Mouse (Mus musculus) heart, embryonic 13.5 days (tissue): Measurements from ENCODE around the gene Peli1. TPM values are rescaled to one million over a fixed set of nuclear protein-coding genes. Genes with fewer than 3 reads are reported as not detected.

ENCODE experiments used
- ATAC-seq: fragments of 200-750 bp; cut with Nextera tagmentation; 2 replicates; pipeline ENCODE4 v1.8.0; 2017; ENCODE audit warnings: moderate TSS enrichment; ENCODE audit not compliant: insufficient number of reproducible peaks, low FRiP score, low TSS enrichment; ENCODE audit errors: extremely low read depth
- H3K27ac ChIP-seq: fragments of 300-500 bp; sonication (generic); replicated peaks from 2 replicates; pipeline ENCODE4 v1.5.1; 2015; ENCODE audit warnings: moderate library complexity, mild to moderate bottlenecking, inconsistent platforms
- H3K27me3 ChIP-seq: fragments of 300-500 bp; sonication (generic); replicated peaks from 2 replicates; pipeline ENCODE4 v1.6.1; 2015; ENCODE audit warnings: mild to moderate bottlenecking, inconsistent platforms
- H3K36me3 ChIP-seq: fragments of 300-500 bp; sonication (generic); 2 replicates; pipeline ENCODE4 v1.6.1; 2015; ENCODE audit warnings: mild to moderate bottlenecking, inconsistent platforms
- H3K4me1 ChIP-seq: fragments of 300-500 bp; sonication (generic); 2 replicates; pipeline ENCODE4 v1.6.1; 2015; ENCODE audit warnings: inconsistent platforms
- H3K4me2 ChIP-seq: fragments of 300-500 bp; sonication (generic); 2 replicates; pipeline ENCODE4 v1.6.1; 2015; ENCODE audit warnings: inconsistent platforms, mild to moderate bottlenecking, moderate library complexity
- H3K4me3 ChIP-seq: fragments of 300-500 bp; sonication (generic); 2 replicates; pipeline ENCODE4 v1.5.1; 2015; ENCODE audit warnings: moderate library complexity, mild to moderate bottlenecking, inconsistent platforms
- H3K9ac ChIP-seq: fragments of 300-500 bp; sonication (generic); 2 replicates; pipeline ENCODE4 v1.6.1; 2015; ENCODE audit warnings: inconsistent platforms, mild to moderate bottlenecking, moderate library complexity
- H3K9me3 ChIP-seq: fragments of 300-500 bp; sonication (generic); 2 replicates; pipeline ENCODE4 v1.6.1; 2016; ENCODE audit warnings: inconsistent platforms
- whole genome bisulfite sequencing: fragments of 180-500 bp; shearing (Covaris S2); methylation state at CpG from one replicate; pipeline ENCODE4 v1.1.7; 2015; ENCODE audit warnings: mixed read lengths; 5-methylcytosine and 5-hydroxymethylcytosine counted together
- polyA plus RNA-seq: library from polyadenylated mRNA; unstranded; fragments of >200 nt; fragmentation: Nextera tagmentation; extraction: Ambion mirVana; gene quantifications from 2 replicates; pipeline ENCODE4 v1.2.1, GENCODE M21; 2015

Gene Peli1
- polyA plus RNA-seq, 1 experiment from 2014 or later = 21.6 TPM

DNA sequence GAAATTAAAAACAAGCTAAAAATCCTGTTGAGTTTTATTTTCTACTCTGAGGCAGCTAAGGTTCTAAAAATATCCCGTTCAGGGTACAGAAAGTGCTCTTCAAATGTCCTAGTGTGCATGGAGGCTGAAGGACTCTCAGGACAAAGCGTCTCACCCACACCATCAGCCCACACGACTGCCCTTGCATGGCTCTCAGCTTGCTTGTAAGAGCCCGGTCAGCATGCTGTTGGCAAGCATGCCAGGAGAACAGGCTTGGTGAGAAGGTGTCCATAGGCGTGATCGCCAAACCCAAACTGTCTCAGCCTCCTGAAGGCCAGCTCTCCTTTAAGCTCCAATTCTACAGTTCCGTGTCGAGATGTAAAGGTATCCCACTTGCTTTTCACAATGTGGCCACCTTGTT lies 29.7 kb upstream of the Peli1 start:
- WGBS = 59% methylated on average over 8 of the region's 8 CpGs
- ATAC-seq = no peak
- H3K27ac ChIP-seq = peak overlapping the region; percentile 60

DNA sequence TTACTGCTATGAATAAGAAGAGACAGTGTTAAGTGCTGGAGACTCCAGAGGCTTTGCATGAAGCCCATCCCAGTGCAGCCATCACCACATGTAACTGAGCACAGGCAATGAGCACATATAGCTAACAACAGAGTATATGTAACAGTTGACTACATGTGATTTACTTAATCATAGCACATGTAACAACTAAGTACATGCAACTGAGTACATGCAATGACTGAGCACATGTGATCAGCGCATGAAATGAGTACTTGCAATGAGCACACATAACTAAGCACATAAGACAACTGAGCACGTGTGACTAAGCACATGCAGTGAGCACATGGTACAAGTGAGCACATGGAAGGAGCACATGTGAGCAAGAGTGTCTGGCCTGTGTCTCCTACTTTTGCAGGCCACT lies 29.0 kb upstream of the Peli1 start:
- Histone ChIP-seq H3K4me3 (no peak overlapping the region), H3K27ac (no peak overlapping the region), H3K9ac (no peak overlapping the region), H3K27me3 (no peaks in the 10 kb centered on the region), H3K9me3 (no peaks in the 10 kb centered on the region), H3K4me2 (no peak overlapping the region), H3K36me3 (no peaks in the 10 kb centered on the region), H3K4me1 (peaks cover 15% of the 10 kb centered on the region)
- WGBS = 90% methylated on average over 2 of the region's 2 CpGs
- ATAC-seq = no peak

More for the DNA sequence above, 29.7 kb upstream of the Peli1 start:
- Histone ChIP-seq H3K9me3 (no peaks in the 10 kb centered on the region), H3K4me2 (no peak overlapping the region), H3K4me1 (peaks cover 15% of the 10 kb centered on the region), H3K27me3 (no peaks in the 10 kb centered on the region), H3K9ac (no peak overlapping the region), H3K36me3 (no peaks in the 10 kb centered on the region), H3K4me3 (no peak overlapping the region)

DNA sequence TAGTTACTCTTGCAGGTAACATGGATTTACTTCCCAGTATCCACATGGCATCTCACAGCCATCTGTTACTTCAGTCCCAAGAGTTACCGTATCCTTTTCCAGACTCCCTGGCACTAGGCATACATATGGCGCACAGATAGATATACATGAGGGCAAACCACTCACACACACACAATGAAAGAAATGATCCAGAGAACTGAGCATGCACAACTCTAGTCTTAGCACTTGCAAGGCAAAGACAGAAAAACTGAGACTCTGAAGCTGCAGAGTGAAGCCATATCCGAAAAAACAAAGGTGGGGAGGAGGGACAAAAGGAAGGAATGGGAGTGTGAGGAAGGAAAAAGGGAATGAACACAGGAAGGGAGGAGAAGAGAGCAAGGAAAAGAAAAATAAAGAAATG lies 27.8 kb upstream of the Peli1 start:
- Histone ChIP-seq H3K9ac (no peak overlapping the region), H3K4me1 (peaks cover 12% of the 10 kb centered on the region), H3K27me3 (no peaks in the 10 kb centered on the region), H3K4me3 (no peak overlapping the region), H3K9me3 (no peaks in the 10 kb centered on the region), H3K4me2 (no peak overlapping the region), H3K27ac (no peak overlapping the region), H3K36me3 (no peaks in the 10 kb centered on the region)
- no peak for ATAC-seq
- 80% methylated on average over 3 of the region's 3 CpGs for WGBS

DNA sequence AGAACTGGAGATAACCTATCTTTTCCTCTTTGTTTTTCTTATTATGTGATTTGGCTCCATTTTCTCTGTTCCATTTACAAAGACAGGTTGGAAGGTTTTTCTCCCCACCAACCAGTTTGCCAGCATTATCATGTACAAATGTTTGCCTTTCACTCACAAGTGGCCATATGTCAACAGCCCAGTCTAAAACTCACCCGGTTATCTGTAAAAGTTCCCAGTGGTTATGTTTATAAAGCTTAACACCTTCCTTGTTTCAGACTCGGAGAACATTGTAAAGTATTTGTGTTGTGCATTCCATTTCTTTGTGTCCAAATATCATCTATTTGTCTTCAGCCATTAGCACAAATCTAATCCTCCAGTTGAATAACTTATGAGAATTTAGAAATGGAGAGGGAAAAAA lies 11.7 kb upstream of the Peli1 start:
- H3K36me3 ChIP-seq = no peaks in the 10 kb centered on the region
- ATAC-seq = no peak
- no peak overlapping the region for H3K4me3 ChIP-seq
- H3K4me1 ChIP-seq = peaks cover 30% of the 10 kb centered on the region
- H3K27me3 ChIP-seq = peaks cover 9% of the 10 kb centered on the region; the same call in 1 of the 2 replicates
- H3K27ac ChIP-seq = no peak overlapping the region
- peak overlapping the region; percentile 18; the same call in 1 of the 2 replicates for H3K4me2 ChIP-seq
- 13% methylated on average over 2 of the region's 2 CpGs for WGBS
- no peaks in the 10 kb centered on the region for H3K9me3 ChIP-seq
- H3K9ac ChIP-seq = no peak overlapping the region

DNA sequence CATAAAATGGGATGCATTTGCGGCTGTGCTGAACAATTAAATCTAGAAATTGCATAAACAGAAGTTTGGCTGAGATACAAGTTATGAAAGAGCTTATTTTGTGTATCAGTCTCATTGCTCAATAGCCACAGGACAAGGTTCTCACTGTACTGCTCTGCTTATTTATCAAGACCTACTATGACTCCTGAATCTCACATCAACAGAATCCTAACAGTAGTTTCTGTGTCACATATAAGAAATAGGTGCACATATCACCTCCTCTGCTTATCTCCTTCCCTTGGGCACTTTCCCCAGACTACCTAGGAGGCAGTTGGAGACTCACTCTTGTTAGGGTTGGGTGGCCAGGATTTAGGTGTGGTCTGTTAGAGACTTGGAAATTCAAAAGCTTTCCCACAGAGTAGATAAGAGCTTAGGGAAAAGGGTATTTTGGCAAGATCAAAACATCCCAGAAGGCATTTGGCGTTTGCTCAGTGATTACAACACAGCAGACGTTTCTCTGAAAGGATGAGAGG lies 11.2 kb upstream of the Peli1 start:
- H3K27me3 ChIP-seq = peaks cover 9% of the 10 kb centered on the region; the same call in 1 of the 2 replicates
- no peak overlapping the region for H3K27ac ChIP-seq
- H3K4me2 ChIP-seq = peak overlapping the region; percentile 18; the same call in 1 of the 2 replicates
- no peaks in the 10 kb centered on the region for H3K9me3 ChIP-seq
- ATAC-seq = no peak
- H3K4me1 ChIP-seq = peaks cover 30% of the 10 kb centered on the region
- H3K36me3 ChIP-seq = no peaks in the 10 kb centered on the region
- no peak overlapping the region for H3K9ac ChIP-seq
- WGBS = 26% methylated on average over 3 of the region's 3 CpGs
- H3K4me3 ChIP-seq = no peak overlapping the region

DNA sequence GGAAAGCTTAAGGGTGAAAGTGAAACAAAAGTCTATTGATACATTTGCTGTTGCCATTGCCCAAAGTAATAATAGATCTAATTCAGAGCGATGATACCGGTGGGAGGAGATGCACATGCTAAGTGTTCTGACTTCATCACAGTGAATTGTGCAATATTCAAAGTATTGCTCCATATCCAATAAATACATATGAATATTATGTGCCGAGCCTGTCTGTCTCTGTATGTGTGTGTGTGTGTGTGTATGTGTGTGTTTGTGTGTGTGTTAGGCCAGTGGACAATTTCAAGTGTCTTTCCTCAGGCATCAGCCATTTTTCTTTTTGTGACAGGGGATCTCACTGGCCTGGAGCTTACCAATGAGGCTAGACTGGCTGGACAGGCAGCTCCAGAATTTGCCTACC lies 9.9 kb upstream of the Peli1 start:
- no peak overlapping the region for H3K4me3 ChIP-seq
- no peak for ATAC-seq
- peaks cover 37% of the 10 kb centered on the region for H3K4me1 ChIP-seq
- no peak overlapping the region for H3K9ac ChIP-seq
- no peaks in the 10 kb centered on the region for H3K36me3 ChIP-seq
- peaks cover under 1% of the 10 kb centered on the region; the same call in 1 of the 2 replicates for H3K27me3 ChIP-seq
- WGBS = 82% methylated on average over 3 of the region's 3 CpGs
- H3K27ac ChIP-seq = no peak overlapping the region
- H3K4me2 ChIP-seq = no peak overlapping the region
- no peaks in the 10 kb centered on the region for H3K9me3 ChIP-seq

DNA sequence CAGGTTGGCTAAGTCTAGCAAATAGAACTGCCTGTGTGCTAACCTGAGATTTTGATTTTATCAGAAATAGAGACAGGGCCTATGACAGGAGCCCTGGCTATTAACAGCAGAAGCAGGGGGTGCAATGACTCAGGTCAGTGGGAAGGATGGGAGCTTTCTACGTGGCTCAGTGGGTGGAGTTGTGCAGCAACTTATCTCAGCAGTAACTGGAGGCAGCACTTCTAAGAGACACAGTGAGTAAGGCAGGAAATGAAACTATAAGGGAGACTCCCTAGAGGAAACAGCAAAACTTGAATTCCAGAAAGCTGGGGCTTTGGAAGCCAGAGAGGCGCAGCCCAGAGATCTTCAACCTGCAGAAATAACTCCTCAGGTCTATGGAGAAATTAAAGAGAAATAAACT lies 8.4 kb upstream of the Peli1 start:
- H3K27me3 ChIP-seq = no peaks in the 10 kb centered on the region
- H3K4me3 ChIP-seq = no peak overlapping the region
- peaks cover 37% of the 10 kb centered on the region for H3K4me1 ChIP-seq
- H3K36me3 ChIP-seq = no peaks in the 10 kb centered on the region
- H3K9ac ChIP-seq = no peak overlapping the region
- no peaks in the 10 kb centered on the region for H3K9me3 ChIP-seq
- no peak overlapping the region for H3K4me2 ChIP-seq
- WGBS = 24% methylated on average over 2 of the region's 2 CpGs
- H3K27ac ChIP-seq = peak overlapping the region; percentile 9; the same call in 1 of the 2 replicates
- ATAC-seq = no peak

DNA sequence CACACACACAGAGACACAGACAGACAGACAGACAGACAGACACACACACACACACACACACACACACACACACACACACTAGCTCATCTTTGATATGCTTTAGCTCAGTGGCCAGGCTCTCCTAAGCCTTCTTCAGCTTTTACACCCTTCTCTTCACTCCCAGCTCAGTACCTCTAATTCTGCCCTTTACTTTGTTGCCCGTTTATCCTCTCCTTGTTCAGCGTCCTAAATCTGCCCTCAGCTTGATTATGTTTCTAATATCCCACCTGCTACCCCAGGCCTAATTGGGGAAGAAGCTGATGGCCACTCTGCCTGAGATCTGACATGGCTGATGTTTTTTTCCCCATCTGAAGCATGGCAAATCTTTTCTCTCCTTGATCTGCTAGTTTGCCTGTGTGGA lies 2.7 kb upstream of the Peli1 start:
- H3K9me3 ChIP-seq = no peaks in the 10 kb centered on the region
- H3K27me3 ChIP-seq = no peaks in the 10 kb centered on the region
- no peak overlapping the region for H3K4me2 ChIP-seq
- no peak for ATAC-seq
- 57% methylated on average over 2 of the region's 2 CpGs for WGBS
- H3K4me1 ChIP-seq = peaks cover 11% of the 10 kb centered on the region
- no peak overlapping the region for H3K27ac ChIP-seq
- no peaks in the 10 kb centered on the region for H3K36me3 ChIP-seq
- no peak overlapping the region for H3K4me3 ChIP-seq
- no peak overlapping the region for H3K9ac ChIP-seq

DNA sequence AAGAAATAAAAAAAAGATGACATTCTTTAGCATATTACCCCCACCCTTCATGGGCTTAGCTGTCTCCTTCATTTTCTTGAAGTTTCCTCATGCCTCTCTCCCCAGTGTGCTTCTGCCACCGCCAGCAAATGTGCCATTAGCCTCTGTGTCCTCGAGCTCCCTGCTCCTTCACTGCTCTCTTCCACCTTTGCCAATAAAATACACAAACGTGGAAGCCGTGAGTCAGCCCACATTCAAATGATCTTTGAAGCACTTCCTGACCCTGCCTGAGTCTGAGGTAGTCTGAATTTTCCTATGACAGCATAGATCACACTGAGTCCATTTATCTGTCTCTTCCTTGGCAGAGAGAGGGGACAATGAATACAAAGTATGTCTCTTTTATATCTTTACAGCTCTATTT lies 1.5 kb upstream of the Peli1 start:
- Histone ChIP-seq H3K9me3 (no peaks in the 10 kb centered on the region), H3K27ac (no peak overlapping the region)
- WGBS = 53% methylated on average over 4 of the region's 4 CpGs

DNA sequence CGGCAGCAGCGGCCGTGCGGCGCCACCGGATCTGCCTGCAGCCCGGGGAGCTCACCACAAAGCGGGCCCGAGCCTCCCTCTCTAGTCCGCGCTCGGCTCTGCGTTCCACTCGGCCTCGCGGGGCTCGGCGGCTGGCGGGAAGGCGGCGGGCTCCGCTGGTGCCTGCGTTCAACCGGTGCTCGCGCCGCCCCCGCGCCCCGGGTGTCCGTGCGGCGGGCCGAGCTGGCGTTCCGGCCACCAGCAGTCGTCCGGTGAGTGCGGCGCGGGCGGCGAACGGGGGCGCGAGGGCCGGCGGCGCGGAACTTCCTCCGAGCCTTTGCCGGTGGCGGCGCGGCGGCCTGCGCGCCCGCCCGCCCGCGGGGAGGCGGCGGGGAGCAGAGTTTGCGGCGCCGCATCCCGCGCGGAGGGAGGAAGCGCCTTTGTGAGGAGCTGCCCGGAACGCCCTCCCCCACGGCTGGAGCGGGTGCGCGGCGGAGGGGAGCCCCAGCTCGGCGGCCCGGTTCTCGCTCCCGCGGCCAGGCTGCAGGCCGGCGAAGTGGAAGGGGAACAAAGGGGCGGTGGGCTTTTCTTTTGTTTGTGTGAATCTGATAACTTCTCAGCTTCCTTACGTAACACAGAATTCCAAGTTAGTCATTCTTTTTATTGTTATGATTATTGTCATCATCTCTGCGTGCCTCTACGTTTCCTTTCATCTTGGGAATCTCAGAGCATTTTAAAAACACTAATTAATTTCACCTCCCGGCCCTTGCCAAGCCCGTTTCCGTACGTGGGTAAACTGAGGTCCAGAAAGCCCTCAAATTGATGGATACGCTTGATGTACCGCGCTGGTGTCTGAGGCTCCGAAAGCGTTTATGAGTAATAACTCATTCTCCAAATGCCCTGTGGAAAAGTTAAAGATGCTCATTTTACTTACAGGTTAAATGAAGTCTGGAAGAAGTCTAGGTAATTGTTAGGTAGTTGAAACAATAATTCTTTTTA lies 626 bp downstream of the Peli1 start:
- peak overlapping the region; percentile 100 for H3K27ac ChIP-seq
- H3K4me2 ChIP-seq = peak overlapping the region; percentile 80
- H3K4me1 ChIP-seq = peaks cover 19% of the 10 kb centered on the region
- under 1% methylated on average over 95 of the region's 99 CpGs for WGBS
- no peaks in the 10 kb centered on the region for H3K27me3 ChIP-seq
- peaks cover 3% of the 10 kb centered on the region; the same call in 1 of the 2 replicates for H3K36me3 ChIP-seq
- ATAC-seq = peak; percentile 62
- no peaks in the 10 kb centered on the region for H3K9me3 ChIP-seq
- H3K9ac ChIP-seq = peak overlapping the region; percentile 99
- H3K4me3 ChIP-seq = peak overlapping the region; percentile 97

More for the DNA sequence above, 1.5 kb upstream of the Peli1 start:
- Histone ChIP-seq H3K4me3 (no peak overlapping the region), H3K9ac (no peak overlapping the region), H3K4me2 (no peak overlapping the region), H3K36me3 (no peaks in the 10 kb centered on the region), H3K27me3 (no peaks in the 10 kb centered on the region), H3K4me1 (peaks cover 22% of the 10 kb centered on the region)
- no peak for ATAC-seq

DNA sequence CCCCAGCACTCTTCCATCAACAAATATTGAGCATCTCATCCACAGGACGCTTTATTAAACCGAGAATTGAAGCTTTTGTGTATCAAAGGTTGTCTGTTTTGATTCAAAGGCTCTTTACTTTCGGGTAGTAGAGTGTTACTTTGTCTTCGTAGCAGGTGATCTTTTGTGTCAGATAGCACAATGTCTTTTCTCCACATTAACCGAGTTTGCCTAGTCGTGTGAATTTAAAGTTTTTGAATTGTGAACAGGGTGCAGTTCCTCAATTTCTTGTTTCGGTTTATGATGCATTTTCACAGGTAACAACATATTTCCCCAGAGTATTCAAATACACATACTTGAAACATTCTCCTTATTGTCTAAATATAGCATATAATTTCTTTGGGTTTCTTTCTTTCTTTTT lies 1.5 kb downstream of the Peli1 start:
- Histone ChIP-seq H3K36me3 (peaks cover 5% of the 10 kb centered on the region; the same call in 1 of the 2 replicates), H3K27ac (no peak overlapping the region), H3K4me3 (peak overlapping the region; percentile 97), H3K27me3 (no peaks in the 10 kb centered on the region), H3K4me1 (peaks cover 19% of the 10 kb centered on the region), H3K9me3 (no peaks in the 10 kb centered on the region), H3K4me2 (peak overlapping the region; percentile 80), H3K9ac (peak overlapping the region; percentile 99)
- 18% methylated on average over 7 of the region's 7 CpGs for WGBS
- no peak for ATAC-seq
